15 mouse cellular contexts compared by ENCODE assay signal in genomic region chr12:33131796-33132195, GRCm38 (mm10). TPM values are rescaled to one million over a fixed set of nuclear protein-coding genes. Genes with fewer than 3 reads are reported as not detected.
DNase-seq lines count a peak whose midpoint lies in the region; ATAC-seq lines count a peak whose summit lies in the region.
"Had no signal": no experiment of that assay in that cellular context is flagged by ENCODE, and none has a peak within 500 bp of the region (broad histone marks: within the 10 kb centered on the region; RNA-seq: fewer than 3 reads in every experiment).

No protein-coding gene starts in this region.

- no peak overlapping the region for H3K4me2 ChIP-seq in midbrain, embryonic 13.5 days (replicated peaks)
- H3K4me2 ChIP-seq in midbrain, embryonic 11.5 days = no peak overlapping the region
- no peak overlapping the region for H3K4me2 ChIP-seq in kidney, embryonic 15.5 days
- H3K4me2 ChIP-seq: forebrain, embryonic 12.5 days; liver, embryonic 11.5 days had no signal

- no peak for ATAC-seq in midbrain, embryonic 13.5 days
- no peak for ATAC-seq in midbrain, embryonic 11.5 days (ENCODE audit: low FRiP score)
- peak; percentile 72 for ATAC-seq in granulocyte monocyte progenitor cell, adult 5-6 weeks (replicated peaks; ENCODE audit: poor library complexity, severe bottlenecking)
- ATAC-seq in neutrophil, adult 5-6 weeks (ENCODE audit: extremely low read depth, insufficient number of reproducible peaks, low FRiP score, poor library complexity, severe bottlenecking) = peak; percentile 59
- ATAC-seq in kidney, embryonic 15.5 days (replicated peaks; ENCODE audit: low FRiP score) = no peak

- H3K9me3 ChIP-seq in midbrain, embryonic 13.5 days = no peaks in the 10 kb centered on the region
- H3K9me3 ChIP-seq in midbrain, embryonic 11.5 days (ENCODE audit: control insufficient read depth, low read length) = no peaks in the 10 kb centered on the region
- no peaks in the 10 kb centered on the region for H3K9me3 ChIP-seq in kidney, embryonic 15.5 days (replicated peaks)
- H3K9me3 ChIP-seq: forebrain, embryonic 12.5 days; heart, embryonic 10.5 days; hindbrain, embryonic 10.5 days had no signal

- H3K27me3 ChIP-seq in midbrain, embryonic 13.5 days = no peaks in the 10 kb centered on the region
- no peaks in the 10 kb centered on the region for H3K27me3 ChIP-seq in midbrain, embryonic 11.5 days (ENCODE audit: control insufficient read depth, insufficient read depth, low read length)
- no peaks in the 10 kb centered on the region for H3K27me3 ChIP-seq in kidney, embryonic 15.5 days
- H3K27me3 ChIP-seq: forebrain, embryonic 12.5 days had no signal

- no peak for DNase-seq in midbrain, embryonic 11.5 days (ENCODE audit: low spot score, missing footprints)
- DNase-seq in CD8-positive naive resting alpha-beta T cell, adult 2 months (ENCODE audit: low read depth in 2 of 2, low spot score in 2 of 2) = peak; percentile 6 to 21
- no peak for DNase-seq in right cerebral cortex, postnatal 10 days (ENCODE audit: low spot score in 2 of 2)
- DNase-seq: cerebellum, adult 2 months; kidney, adult 18-20 months had no signal

- WGBS in midbrain, embryonic 13.5 days = 85% methylated on average over 7 of the region's 7 CpGs
- 76% methylated on average over 7 of the region's 7 CpGs for WGBS in midbrain, embryonic 11.5 days
- WGBS in kidney, embryonic 15.5 days = 61% methylated on average over 7 of the region's 7 CpGs

- H3K4me3 ChIP-seq in midbrain, embryonic 13.5 days (replicated peaks) = no peak overlapping the region
- H3K4me3 ChIP-seq in midbrain, embryonic 11.5 days (ENCODE audit: low read depth, low read length) = no peak overlapping the region
- H3K4me3 ChIP-seq in kidney, embryonic 15.5 days (replicated peaks) = no peak overlapping the region
- H3K4me3 ChIP-seq: forebrain, embryonic 12.5 days; heart, embryonic 10.5 days; hindbrain, embryonic 10.5 days had no signal

- peaks cover 13% of the 10 kb centered on the region for H3K4me1 ChIP-seq in midbrain, embryonic 13.5 days (replicated peaks)
- peaks cover 4% of the 10 kb centered on the region; the same call in 1 of the 2 replicates for H3K4me1 ChIP-seq in midbrain, embryonic 11.5 days (ENCODE audit: control insufficient read depth, insufficient read depth, low read length)
- H3K4me1 ChIP-seq in kidney, embryonic 15.5 days = no peaks in the 10 kb centered on the region

- 0 out of 2 replicates have a peak overlapping the region, but pooled peaks have one; percentile 11 for H3K27ac ChIP-seq in midbrain, embryonic 13.5 days
- no peak overlapping the region for H3K27ac ChIP-seq in midbrain, embryonic 11.5 days (ENCODE audit: low read depth, low read length)
- H3K27ac ChIP-seq in kidney, embryonic 15.5 days = no peak overlapping the region
- H3K27ac ChIP-seq: forebrain, embryonic 12.5 days; heart, embryonic 10.5 days; hindbrain, embryonic 10.5 days had no signal

- H3K36me3 ChIP-seq in midbrain, embryonic 13.5 days = no peaks in the 10 kb centered on the region
- H3K36me3 ChIP-seq in midbrain, embryonic 11.5 days (ENCODE audit: control insufficient read depth, insufficient read depth, low read length) = no peaks in the 10 kb centered on the region
- no peaks in the 10 kb centered on the region for H3K36me3 ChIP-seq in kidney, embryonic 15.5 days
- H3K36me3 ChIP-seq: forebrain, embryonic 12.5 days; heart, embryonic 10.5 days; hindbrain, embryonic 10.5 days had no signal

- no peak overlapping the region for H3K9ac ChIP-seq in midbrain, embryonic 13.5 days (replicated peaks)
- no peak overlapping the region for H3K9ac ChIP-seq in midbrain, embryonic 11.5 days (ENCODE audit: low read length)
- H3K9ac ChIP-seq in kidney, embryonic 15.5 days = no peak overlapping the region
- H3K9ac ChIP-seq: forebrain, embryonic 12.5 days had no signal

RNA-seq across cellular contexts. Expression of gene Atxn7l1, which starts 15.7 kb away (rescaled TPM):
- 18.6 and 19.3 TPM in 2 replicates for polyA plus RNA-seq in midbrain, embryonic 13.5 days (2015; fragmentation: Nextera tagmentation; extraction: Ambion mirVana)
- polyA plus RNA-seq in midbrain, embryonic 11.5 days (2014; fragmentation: Nextera tagmentation; extraction: Ambion mirVana) = 16.9 and 17.0 TPM in 2 replicates
- 85.5 and 121 TPM in 2 replicates for total RNA-seq in granulocyte monocyte progenitor cell, adult 5-6 weeks (2014; fragmentation: Nextera tagmentation)
- 44.6 and 58.1 TPM in 2 replicates for total RNA-seq in granulocyte monocyte progenitor cell, adult 5-6 weeks (2017)
- total RNA-seq in neutrophil, adult 5-6 weeks (2017) = 111 and 135 TPM in 2 replicates
- polyA plus RNA-seq in kidney, embryonic 15.5 days (2015; fragmentation: Nextera tagmentation; extraction: Ambion mirVana) = 11.1 and 12.7 TPM in 2 replicates

RNA-seq across cellular contexts. Expression of gene Cdhr3, which starts 39.1 kb away (rescaled TPM):
- polyA plus RNA-seq in midbrain, embryonic 13.5 days (2015; fragmentation: Nextera tagmentation; extraction: Ambion mirVana) = 0.14 TPM in 1 of 2 replicates, not detected in the other
- not detected in 2 replicates for polyA plus RNA-seq in midbrain, embryonic 11.5 days (2014; fragmentation: Nextera tagmentation; extraction: Ambion mirVana)
- not detected in 2 replicates for total RNA-seq in granulocyte monocyte progenitor cell, adult 5-6 weeks (2014; fragmentation: Nextera tagmentation)
- not detected in 2 replicates for total RNA-seq in granulocyte monocyte progenitor cell, adult 5-6 weeks (2017)
- total RNA-seq in neutrophil, adult 5-6 weeks (2017) = not detected in 2 replicates
- 0.21 and 0.36 TPM in 2 replicates for polyA plus RNA-seq in kidney, embryonic 15.5 days (2015; fragmentation: Nextera tagmentation; extraction: Ambion mirVana)
- total RNA-seq: ES-E14 had no signal
- polyA plus RNA-seq: embryonic facial prominence, embryonic 11.5 days; liver, embryonic 11.5 days had no signal

Comparison
In these comparisons a context has a peak if more than half of its experiments do, and no peak if none do; other contexts are left out.
1. ATAC-seq: peak in granulocyte monocyte progenitor cell, adult 5-6 weeks (single experiment) and neutrophil, adult 5-6 weeks (single experiment); none in midbrain, embryonic 13.5 days (single experiment), midbrain, embryonic 11.5 days (single experiment) and kidney, embryonic 15.5 days (single experiment).
2. DNase-seq: peak in CD8-positive naive resting alpha-beta T cell, adult 2 months (2 of 2); none in midbrain, embryonic 11.5 days (single experiment) and right cerebral cortex, postnatal 10 days (0 of 2).